Mouse (Mus musculus): ENCODE data around the gene Hist1h4d. TPM values are rescaled to one million over a fixed set of nuclear protein-coding genes. Genes with fewer than 3 reads are reported as not detected.
"Not testable (repeated sequence)": the region's sequence is repeated elsewhere in the genome, so short reads cannot be mapped to it uniquely, and the experiment has no call there.

Gene Hist1h4d
- polyA plus RNA-seq, 1 experiment = 2.8 TPM

- H3K4me3 ChIP-seq (ENCODE audit: insufficient read depth, poor library complexity, severe bottlenecking) = peak overlapping the region; percentile 27
These were observed 9.0 kb upstream of the Hist1h4d start for GRCm38 (mm10) chr13:23572218-23573033.

GRCm38 (mm10) chr13:23573034-23573897 lies 8.1 kb upstream of the Hist1h4d start:
- H3K36me3 ChIP-seq (ENCODE audit: control insufficient read depth, insufficient read depth); H3K79me3 ChIP-seq (ENCODE audit: low read depth); H3K79me2 ChIP-seq (ENCODE audit: control insufficient read depth, insufficient read depth); H3K27me3 ChIP-seq (ENCODE audit: control insufficient read depth, insufficient read depth, insufficient read length): not testable (repeated sequence)
- peak overlapping the region; percentile 25 for H3K4me3 ChIP-seq (ENCODE audit: insufficient read depth, poor library complexity, severe bottlenecking)
- H3ac ChIP-seq (ENCODE audit: control insufficient read depth, insufficient read length, low read depth) = peak overlapping the region; percentile 53

More at GRCm38 (mm10) chr13:23572218-23573033, 9.0 kb upstream of the Hist1h4d start:
- H3ac ChIP-seq (ENCODE audit: control insufficient read depth, insufficient read length, low read depth) = peak overlapping the region; percentile 45
- no peaks in the 10 kb centered on the region for H3K79me2 ChIP-seq (ENCODE audit: control insufficient read depth, insufficient read depth)
- no peaks in the 10 kb centered on the region for H3K36me3 ChIP-seq (ENCODE audit: control insufficient read depth, insufficient read depth)
- H3K79me3 ChIP-seq (ENCODE audit: low read depth) = no peaks in the 10 kb centered on the region
- no peaks in the 10 kb centered on the region for H3K27me3 ChIP-seq (ENCODE audit: control insufficient read depth, insufficient read depth, insufficient read length)
- no peak for TF ChIP-seq CEBPB (IDR thresholded peaks at IDR 0.05; ENCODE audit: low read depth)
- TF ChIP-seq FOSL1 (IDR thresholded peaks at IDR 0.05; ENCODE audit: insufficient read depth, low read length, poor library complexity, severe bottlenecking) = no peak
- no peak for TF ChIP-seq CTCF (IDR thresholded peaks at IDR 0.05; ENCODE audit: control insufficient read depth, insufficient read depth, insufficient read length)
- TF ChIP-seq MYOG (IDR thresholded peaks at IDR 0.05; ENCODE audit: control insufficient read depth, extremely low read depth, insufficient read length) = no peak
- no peak for TF ChIP-seq USF1 (IDR thresholded peaks at IDR 0.05; ENCODE audit: low read depth)
- no peak for TF ChIP-seq MYOD1 (IDR thresholded peaks at IDR 0.05; ENCODE audit: control insufficient read depth, insufficient read length, low read depth)
- no peak for TF ChIP-seq MAX (IDR thresholded peaks at IDR 0.05)

- not testable (repeated sequence) for H3K36me3 ChIP-seq (ENCODE audit: control insufficient read depth, insufficient read depth); H3K79me2 ChIP-seq (ENCODE audit: control insufficient read depth, insufficient read depth); H3K27me3 ChIP-seq (ENCODE audit: control insufficient read depth, insufficient read depth, insufficient read length); H3K79me3 ChIP-seq (ENCODE audit: low read depth)
- peak within 1 kb of the TSS; percentile 25 for H3K4me3 ChIP-seq (ENCODE audit: insufficient read depth, poor library complexity, severe bottlenecking)
- H3ac ChIP-seq (ENCODE audit: control insufficient read depth, insufficient read length, low read depth) = peak within 1 kb of the TSS; percentile 53
These were observed 7.4 kb upstream of the Hist1h4d start, which contains the start of the genes Hist1h2bf and Hist1h2ad for GRCm38 (mm10) chr13:23573898-23574524. Gene Hist1h2bf (minus strand): TSS chr13:23574196. Gene Hist1h2ad (plus strand): TSS chr13:23574381.

GRCm38 (mm10) chr13:23574546-23575170 lies 6.7 kb upstream of the Hist1h4d start:
- H3K79me2 ChIP-seq (ENCODE audit: control insufficient read depth, insufficient read depth); H3ac ChIP-seq (ENCODE audit: control insufficient read depth, insufficient read length, low read depth); H3K36me3 ChIP-seq (ENCODE audit: control insufficient read depth, insufficient read depth); H3K79me3 ChIP-seq (ENCODE audit: low read depth); H3K4me3 ChIP-seq (ENCODE audit: insufficient read depth, poor library complexity, severe bottlenecking); H3K27me3 ChIP-seq (ENCODE audit: control insufficient read depth, insufficient read depth, insufficient read length): not testable (repeated sequence)

GRCm38 (mm10) chr13:23575271-23575851 lies 6.0 kb upstream of the Hist1h4d start, which contains the start of gene Hist1h3d:
Gene Hist1h3d (plus strand): TSS chr13:23575763.
- Histone ChIP-seq H3K4me3 (ENCODE audit: insufficient read depth, poor library complexity, severe bottlenecking) (peak within 1 kb of the TSS; percentile 35), H3K79me2 (ENCODE audit: control insufficient read depth, insufficient read depth) (no peaks in the 10 kb centered on the region), H3K36me3 (ENCODE audit: control insufficient read depth, insufficient read depth) (no peaks in the 10 kb centered on the region), H3K27me3 (ENCODE audit: control insufficient read depth, insufficient read depth, insufficient read length) (no peaks in the 10 kb centered on the region), H3ac (ENCODE audit: control insufficient read depth, insufficient read length, low read depth) (peak within 1 kb of the TSS; percentile 55), H3K79me3 (ENCODE audit: low read depth) (no peaks in the 10 kb centered on the region)
- TF ChIP-seq MYOD1 (IDR thresholded peaks at IDR 0.05; ENCODE audit: control insufficient read depth, insufficient read length, low read depth) = no peak
- no peak for TF ChIP-seq FOSL1 (IDR thresholded peaks at IDR 0.05; ENCODE audit: insufficient read depth, low read length, poor library complexity, severe bottlenecking)
- no peak for TF ChIP-seq MYOG (IDR thresholded peaks at IDR 0.05; ENCODE audit: control insufficient read depth, extremely low read depth, insufficient read length)
- TF ChIP-seq USF1 (IDR thresholded peaks at IDR 0.05; ENCODE audit: low read depth) = no peak
- TF ChIP-seq CTCF (IDR thresholded peaks at IDR 0.05; ENCODE audit: control insufficient read depth, insufficient read depth, insufficient read length) = no peak
- no peak for TF ChIP-seq CEBPB (IDR thresholded peaks at IDR 0.05; ENCODE audit: low read depth)
- TF ChIP-seq MAX (IDR thresholded peaks at IDR 0.05) = no peak

GRCm38 (mm10) chr13:23575864-23576313 lies 5.5 kb upstream of the Hist1h4d start:
- H3K79me3 ChIP-seq (ENCODE audit: low read depth); H3K79me2 ChIP-seq (ENCODE audit: control insufficient read depth, insufficient read depth); H3K36me3 ChIP-seq (ENCODE audit: control insufficient read depth, insufficient read depth); H3K27me3 ChIP-seq (ENCODE audit: control insufficient read depth, insufficient read depth, insufficient read length): not testable (repeated sequence)
- peak overlapping the region; percentile 34 for H3ac ChIP-seq (ENCODE audit: control insufficient read depth, insufficient read length, low read depth)
- H3K4me3 ChIP-seq (ENCODE audit: insufficient read depth, poor library complexity, severe bottlenecking) = peak overlapping the region; percentile 35

All from C2C12 (cell line).